Mouse (Mus musculus) bone marrow macrophage, adult 2 months (primary cell): ENCODE measurements around the gene Foxred2. TPM values are rescaled to one million over a fixed set of nuclear protein-coding genes. Genes with fewer than 3 reads are reported as not detected.

Source experiments
- H3K27ac ChIP-seq: 2 replicates; pipeline ENCODE4 v1.5.1; 2012; ENCODE audit warnings: low read depth, low read length; ENCODE audit not compliant: insufficient read depth
- H3K4me1 ChIP-seq: 2 replicates; pipeline ENCODE4 v1.6.1; 2012; ENCODE audit warnings: low read length; ENCODE audit not compliant: control insufficient read depth, insufficient read depth
- H3K4me3 ChIP-seq: 2 replicates; pipeline ENCODE4 v1.5.1; 2012; ENCODE audit warnings: mild to moderate bottlenecking, low read length, moderate library complexity; ENCODE audit not compliant: insufficient read depth
- CTCF ChIP-seq: IDR thresholded peaks from 2 replicates; pipeline ENCODE4 v1.5.1; 2012; ENCODE audit warnings: low read depth, mild to moderate bottlenecking, low read length, moderate library complexity
- POLR2A ChIP-seq: IDR thresholded peaks from 2 replicates; pipeline ENCODE4 v1.6.1; 2012; ENCODE audit warnings: mild to moderate bottlenecking, low read depth, low read length, borderline replicate concordance
- polyA plus RNA-seq: library from polyadenylated mRNA; stranded (reverse); fragments of >200 nt; gene quantifications from 2 replicates; pipeline ENCODE4 v1.2.4, GENCODE M21; 2012; ENCODE audit not compliant: missing spikeins, insufficient read depth, insufficient read length

Gene Foxred2
- polyA plus RNA-seq, 1 experiment: 12.3 TPM

- no peak for TF ChIP-seq POLR2A
- no peak for TF ChIP-seq CTCF
- Histone ChIP-seq H3K27ac (peak within 1 kb of the TSS; percentile 99), H3K4me3 (peak within 1 kb of the TSS; percentile 92), H3K4me1 (peaks cover 15% of the 10 kb centered on the region)
Observed at GRCm38 (mm10) chr15:77970470-77971292, 14.2 kb upstream of the Foxred2 start, which contains the start of gene Eif3d. Gene Eif3d, minus strand, starts transcription at chr15:77970813.

- H3K4me1 ChIP-seq: peaks cover 15% of the 10 kb centered on the region
- H3K4me3 ChIP-seq: peak overlapping the region; percentile 92
- peak overlapping the region; percentile 99 for H3K27ac ChIP-seq
- TF ChIP-seq POLR2A (no peak), CTCF (no peak)
Observed at GRCm38 (mm10) chr15:77969940-77970469, 13.5 kb upstream of the Foxred2 start.

- peaks cover 8% of the 10 kb centered on the region for H3K4me1 ChIP-seq
- no peak for TF ChIP-seq CTCF
- TF ChIP-seq POLR2A: no peak
- no peak overlapping the region for H3K4me3 ChIP-seq
- no peak overlapping the region for H3K27ac ChIP-seq
Observed at GRCm38 (mm10) chr15:77965117-77965528, 8.6 kb upstream of the Foxred2 start.

- Histone ChIP-seq H3K27ac (no peak overlapping the region), H3K4me1 (peaks cover under 1% of the 10 kb centered on the region; the same call in 1 of the 2 replicates), H3K4me3 (no peak overlapping the region)
- TF ChIP-seq POLR2A (no peak), CTCF (no peak)
Observed at GRCm38 (mm10) chr15:77962447-77962846, 5.9 kb upstream of the Foxred2 start.

- Histone ChIP-seq H3K4me1 (peaks cover 12% of the 10 kb centered on the region), H3K27ac (no peak overlapping the region), H3K4me3 (no peak overlapping the region)
- TF ChIP-seq POLR2A (no peak), CTCF (no peak)
Observed at GRCm38 (mm10) chr15:77960693-77961092, 4.2 kb upstream of the Foxred2 start.

GRCm38 (mm10) chr15:77958071-77958470 lies 1.5 kb upstream of the Foxred2 start:
- Histone ChIP-seq H3K27ac (no peak overlapping the region), H3K4me3 (no peak overlapping the region), H3K4me1 (peaks cover 14% of the 10 kb centered on the region)
- TF ChIP-seq POLR2A (no peak), CTCF (no peak)

- TF ChIP-seq POLR2A: no peak
- no peak for TF ChIP-seq CTCF
- Histone ChIP-seq H3K4me3 (no peak overlapping the region), H3K4me1 (peaks cover 14% of the 10 kb centered on the region), H3K27ac (no peak overlapping the region)
Observed at GRCm38 (mm10) chr15:77957625-77958024, 1.1 kb upstream of the Foxred2 start.

GRCm38 (mm10) chr15:77955440-77956403 lies 800 bp downstream of the Foxred2 start:
- TF ChIP-seq POLR2A (no peak), CTCF (0 out of 2 replicates have a peak, but pooled peaks have one; percentile 7)
- Histone ChIP-seq H3K4me3 (peak overlapping the region; percentile 66), H3K27ac (no peak overlapping the region), H3K4me1 (peaks cover 14% of the 10 kb centered on the region)

GRCm38 (mm10) chr15:77954362-77954761 lies 2.2 kb downstream of the Foxred2 start:
- no peak overlapping the region for H3K27ac ChIP-seq

More at GRCm38 (mm10) chr15:77954362-77954761, 2.2 kb downstream of the Foxred2 start:
- Histone ChIP-seq H3K4me3 (no peak overlapping the region), H3K4me1 (peaks cover 14% of the 10 kb centered on the region)
- TF ChIP-seq POLR2A (no peak), CTCF (no peak)
